Mouse (Mus musculus): ENCODE measurements at regions not wholly inside any gene's neighbourhood (a gene's known extent, or its start where the extent isn't known, plus 50 kb on each side); places are given as distances from the start of the nearest gene placed in this dataset.

DNA sequence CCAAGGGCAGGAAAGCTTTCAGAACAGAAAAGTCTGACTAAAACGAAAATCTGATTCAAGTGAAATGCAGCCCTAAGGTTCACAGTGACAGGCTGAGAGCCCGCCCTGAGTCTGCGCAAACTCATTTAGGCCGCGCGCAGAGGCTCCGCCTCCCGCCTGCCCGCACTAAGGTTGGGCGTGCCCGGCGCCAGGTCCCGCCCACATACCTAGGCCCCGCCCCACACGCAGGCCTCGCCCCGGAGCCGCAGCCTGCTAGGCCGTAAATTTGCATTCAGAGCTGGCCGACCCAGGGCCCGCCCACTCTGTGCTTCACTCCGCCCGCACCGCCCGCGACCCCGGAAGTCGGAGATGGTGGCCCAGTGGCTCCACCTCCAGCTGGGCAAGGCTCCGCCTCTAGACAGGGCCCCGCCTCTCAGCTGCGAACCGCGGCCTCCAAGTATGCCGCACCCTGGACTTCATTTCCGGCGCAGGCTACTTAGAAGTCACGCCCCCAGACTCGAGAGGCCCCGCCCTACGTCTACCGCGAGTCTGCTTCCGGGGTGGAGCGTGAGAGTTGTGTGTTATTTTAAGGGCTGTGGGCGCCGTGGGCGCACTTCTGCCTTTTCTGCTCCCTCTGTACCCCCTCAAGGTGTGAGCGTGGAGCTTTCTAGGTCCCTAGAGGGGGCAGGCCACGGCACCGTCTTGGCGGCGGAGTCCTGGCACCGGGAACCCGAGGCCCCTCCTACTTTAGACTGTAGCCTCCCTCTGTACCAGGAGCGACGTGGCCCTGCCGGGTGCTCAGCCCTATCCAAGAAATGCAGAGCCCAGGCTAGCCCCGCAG is 52.3 kb upstream of the Wnt7b start:
- peak; percentile 99 to 100 for DNase-seq (ENCODE audit: low spot score in 2 of 2)

DNA sequence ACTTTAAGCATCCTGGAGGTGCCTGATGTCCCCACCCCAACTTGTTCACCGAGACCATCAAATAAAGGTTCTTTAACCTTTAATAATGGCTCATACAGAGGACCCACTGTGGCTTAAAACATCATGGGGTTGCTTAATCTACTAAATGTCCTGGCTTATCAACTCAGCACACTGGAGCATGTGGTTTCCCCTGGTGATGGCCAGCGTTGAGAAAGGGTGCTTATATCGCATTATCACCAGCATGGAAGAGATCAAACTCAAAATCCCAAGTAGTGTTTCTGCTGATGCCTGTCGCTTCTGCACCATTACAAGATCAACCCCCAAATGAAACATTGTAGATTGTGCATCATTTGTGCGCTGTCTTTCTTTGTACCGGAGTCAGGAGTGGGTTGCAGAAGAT is 53.2 kb upstream of the Wnt7b start:
- no peak for DNase-seq (ENCODE audit: low spot score in 2 of 2)

DNA sequence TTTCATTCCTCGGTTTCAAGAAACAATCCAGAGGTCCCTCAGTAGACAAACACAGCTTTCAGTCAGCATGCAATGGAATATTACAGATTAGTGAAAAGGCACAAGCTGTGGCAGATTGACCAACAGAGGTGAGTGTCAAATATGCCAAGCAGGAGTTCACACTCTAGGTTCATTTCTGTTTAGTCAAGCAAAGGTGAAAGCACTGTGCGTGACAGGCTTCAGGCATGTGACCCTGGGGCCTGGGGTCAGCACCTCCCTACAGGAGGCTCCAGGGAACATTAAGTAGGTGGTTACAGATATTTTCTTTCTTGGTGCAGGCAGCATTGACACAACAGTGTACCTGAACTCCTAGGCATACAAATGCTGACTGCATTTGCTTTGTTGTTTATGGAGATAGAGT is 57.3 kb upstream of the Wnt7b start:
- no peak for DNase-seq (ENCODE audit: low spot score in 2 of 2)

DNA sequence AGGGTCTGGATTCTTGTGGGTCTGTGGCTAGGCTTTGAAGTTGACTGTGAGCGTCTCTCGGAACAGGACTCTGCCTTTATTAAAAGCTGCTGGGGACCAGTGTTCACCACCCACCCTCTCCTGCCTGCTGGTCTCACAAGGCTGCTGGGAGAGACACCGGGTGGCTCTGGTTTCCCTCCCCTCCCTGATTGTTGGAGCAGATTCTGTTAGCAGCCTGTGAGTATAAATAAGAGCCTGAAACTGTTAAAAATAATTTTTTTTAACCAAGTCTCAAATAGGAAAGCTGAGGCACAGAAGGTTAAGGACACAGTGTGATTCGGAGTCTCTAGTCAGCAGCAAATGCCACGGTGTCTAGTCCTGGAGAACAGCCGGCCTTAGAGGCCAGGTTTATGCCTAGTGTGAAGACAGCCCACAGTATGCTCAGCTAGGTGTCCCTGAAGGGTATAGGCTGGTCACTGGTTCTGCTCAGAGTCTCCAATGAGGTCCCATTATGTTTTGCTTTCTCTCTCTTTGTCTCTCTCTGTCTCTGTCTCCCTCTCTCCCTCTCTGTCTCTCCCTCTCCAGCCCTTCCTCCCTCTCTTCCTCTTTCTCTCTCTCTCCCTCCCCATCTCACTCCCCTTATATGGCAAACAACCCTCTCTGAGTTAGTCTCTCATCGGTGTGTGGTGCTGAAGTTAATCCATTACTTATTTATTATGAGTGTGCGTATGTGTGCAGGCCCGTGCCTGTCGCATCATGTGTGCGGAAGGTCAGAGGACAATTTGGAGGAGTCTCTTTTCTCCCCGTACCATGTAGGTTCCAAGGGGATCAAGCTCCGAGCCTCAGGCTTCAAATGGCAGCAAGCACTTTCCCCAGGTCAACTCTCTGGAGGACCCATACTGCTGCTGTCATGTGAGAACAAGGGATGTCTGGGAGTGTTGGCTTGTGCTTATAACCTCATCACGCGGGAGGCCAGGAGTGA is 59.1 kb upstream of the Wnt7b start:
- no peak for DNase-seq (ENCODE audit: low spot score in 2 of 2)

DNA sequence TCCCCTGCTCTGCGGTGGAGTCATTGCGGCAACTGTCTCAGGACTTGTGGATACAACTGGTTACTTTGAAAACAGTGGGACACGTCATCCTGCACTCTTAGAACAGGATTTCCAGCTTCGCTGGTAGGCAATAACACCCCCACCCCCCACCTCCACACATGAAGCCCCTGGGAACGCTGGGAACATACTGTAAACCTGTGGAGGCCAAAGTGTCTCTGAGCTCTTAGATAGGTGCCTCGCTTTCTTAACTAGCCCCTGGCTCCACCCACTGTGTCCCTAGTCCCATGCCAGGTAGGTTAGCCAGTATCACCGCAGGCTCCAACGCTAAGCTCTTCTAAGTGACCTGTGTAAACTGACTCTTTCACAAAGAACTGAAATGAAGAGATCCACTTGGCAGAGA is 63.1 kb upstream of the Wnt7b start:
- DNase-seq (ENCODE audit: low spot score in 2 of 2) = no peak

DNA sequence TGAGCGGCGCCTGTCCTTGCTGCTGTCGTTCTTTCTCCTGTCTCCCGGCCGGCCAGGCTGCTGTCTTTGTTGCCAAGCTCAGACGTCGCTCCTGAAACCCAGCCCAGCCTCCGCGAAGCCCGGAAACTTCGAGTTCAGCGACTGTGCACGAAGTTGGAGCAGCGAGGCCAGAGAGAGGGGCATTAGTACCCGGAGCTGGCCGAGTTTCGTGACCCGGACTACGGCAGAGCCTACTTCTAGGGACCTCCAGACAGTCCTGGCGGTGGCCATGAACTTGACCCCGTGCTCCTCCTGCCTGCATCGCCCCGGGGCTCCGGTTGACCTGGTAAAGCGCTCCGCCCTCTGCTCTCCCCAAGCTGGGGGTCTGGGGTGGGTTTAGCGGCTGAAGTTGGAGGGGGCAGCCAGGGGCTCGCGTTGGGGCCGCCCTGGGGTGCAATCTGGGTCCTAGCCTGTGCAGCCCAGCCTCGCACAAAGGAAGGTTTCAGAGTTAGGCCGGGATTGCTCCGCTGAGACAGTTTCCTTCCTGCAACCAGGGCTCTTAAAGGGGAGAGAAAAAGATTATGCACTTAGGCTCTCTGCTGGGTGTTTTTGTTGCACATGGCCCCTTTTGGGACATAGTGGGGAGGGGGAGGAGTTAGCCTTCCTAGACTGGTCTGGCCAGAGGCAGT is 63.8 kb upstream of the Wnt7b start:
- peak; percentile 71 for DNase-seq (ENCODE audit: low spot score in 2 of 2)

DNA sequence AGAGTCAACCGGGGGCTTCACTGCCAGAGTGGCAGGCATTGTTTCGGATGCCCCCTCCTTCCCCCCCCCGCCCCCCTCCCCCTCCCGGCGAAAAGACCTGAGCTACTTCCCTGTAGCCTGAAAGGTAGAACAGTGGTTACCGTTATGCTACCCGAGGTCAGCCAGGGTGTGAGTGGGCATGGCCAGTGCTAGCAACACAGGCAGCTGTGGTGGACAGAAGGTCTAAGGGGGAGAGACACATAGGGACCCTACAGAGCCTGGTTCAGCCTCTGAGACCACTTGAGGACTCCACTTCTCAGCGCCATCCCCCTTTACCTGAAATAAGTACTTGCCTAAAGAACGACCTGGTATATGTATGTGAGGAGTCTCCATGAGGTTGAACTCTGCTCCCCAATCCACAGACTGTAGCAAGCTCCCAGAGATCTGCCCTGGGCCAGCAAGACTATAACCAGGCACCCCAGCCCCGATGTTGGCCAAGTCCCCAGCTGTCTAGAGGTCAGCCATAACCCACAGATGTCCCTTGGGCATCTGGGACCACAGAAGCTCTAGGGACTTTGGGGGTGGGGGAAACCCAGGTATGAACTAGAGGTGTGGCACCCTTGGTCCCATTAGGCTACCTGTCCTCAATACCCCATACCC is 64.5 kb upstream of the Wnt7b start:
- DNase-seq (ENCODE audit: low spot score in 2 of 2) = no peak

DNA sequence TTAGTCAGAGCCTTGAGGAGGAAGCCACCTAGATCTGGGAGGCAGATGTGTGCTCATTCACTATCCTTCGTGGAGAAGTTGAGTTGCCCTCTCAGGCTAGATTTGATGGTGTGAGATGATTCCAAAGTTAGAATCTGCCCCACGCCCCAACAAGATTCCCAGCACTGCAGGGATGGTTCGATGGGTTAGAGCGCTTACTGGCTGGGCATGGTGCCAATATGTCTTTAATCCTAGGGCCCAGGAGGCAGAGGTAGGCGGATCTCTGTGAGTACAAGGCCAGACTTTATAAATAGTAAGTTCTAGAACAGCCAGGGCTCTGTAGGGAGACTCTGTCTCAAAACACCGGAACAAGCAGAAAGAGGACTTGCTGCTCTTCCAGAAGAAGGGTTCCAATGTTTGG is 65.3 kb upstream of the Wnt7b start:
- DNase-seq (ENCODE audit: low spot score in 2 of 2) = no peak

DNA sequence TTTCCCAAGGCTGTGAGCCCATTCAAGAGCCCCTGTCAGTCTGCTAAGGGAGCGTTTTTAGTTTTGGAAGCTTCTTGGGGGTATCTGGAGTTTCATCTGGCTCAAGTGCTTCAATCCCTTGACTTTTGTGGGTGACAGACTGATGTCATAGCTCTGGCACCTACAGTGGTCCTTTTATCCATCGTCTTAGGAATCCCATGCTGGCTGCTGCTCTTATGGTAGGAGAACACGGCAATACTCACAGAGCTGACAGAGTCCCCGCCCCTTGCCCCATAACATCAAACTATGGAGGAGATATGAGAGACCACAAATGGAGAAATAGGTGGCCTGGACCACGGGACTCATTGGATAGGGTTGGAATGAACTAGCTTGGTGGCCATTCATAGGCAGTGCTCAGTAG is 68.0 kb upstream of the Wnt7b start:
- no peak for DNase-seq (ENCODE audit: low spot score in 2 of 2)

DNA sequence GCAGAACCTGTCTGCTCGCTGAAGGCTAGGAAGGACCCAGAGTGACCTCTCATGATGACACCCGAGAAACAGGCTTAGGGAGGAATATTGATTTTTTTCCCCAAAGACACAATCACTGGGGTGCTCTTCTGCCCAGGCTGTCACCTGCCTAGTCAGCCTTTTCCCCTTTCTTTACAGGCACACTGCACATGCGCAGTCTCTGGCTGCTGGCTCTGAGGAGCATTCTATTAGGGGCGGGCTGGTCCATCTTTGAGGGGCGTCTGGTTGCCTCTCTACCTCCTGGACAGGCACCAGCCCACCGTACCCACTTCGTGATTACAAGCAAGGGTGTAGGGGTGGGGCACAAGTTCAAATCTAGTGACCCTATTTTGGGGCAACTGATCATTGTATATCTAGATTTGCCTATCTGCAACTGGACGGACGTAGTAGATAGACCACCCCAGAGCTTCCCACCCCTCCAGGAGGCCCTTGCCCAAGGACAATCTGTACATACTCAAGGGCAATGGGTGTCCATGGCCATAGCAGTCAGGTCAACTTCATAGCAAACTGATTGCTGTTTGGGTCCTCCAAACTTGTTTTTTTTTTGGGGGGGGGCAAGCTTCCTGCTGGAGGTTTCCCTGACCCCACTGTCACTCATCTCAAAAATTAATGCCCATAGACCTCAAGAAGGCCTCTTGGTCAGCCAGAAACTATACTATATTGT is 69.6 kb upstream of the Wnt7b start:
- no peak for DNase-seq (ENCODE audit: low spot score in 2 of 2)

DNA sequence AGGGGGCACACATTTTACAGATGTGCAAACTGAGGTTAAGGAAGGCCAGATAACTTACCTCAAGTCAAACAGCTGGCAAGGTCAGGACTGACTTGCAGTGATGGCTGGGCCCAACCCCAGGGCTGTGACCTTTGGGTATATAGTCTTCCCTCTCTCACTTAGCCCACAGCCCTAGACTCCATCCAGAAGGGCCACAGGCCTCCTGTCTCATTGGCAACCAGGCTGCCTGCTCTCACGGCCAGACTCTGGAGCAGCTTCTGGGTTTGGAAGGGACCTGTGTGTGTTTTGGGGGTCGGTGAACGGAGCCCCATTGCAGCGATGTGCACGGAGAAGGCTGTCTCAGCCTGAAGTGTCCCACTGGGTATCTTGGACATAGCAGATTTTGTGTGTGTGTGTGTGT is 70.2 kb upstream of the Wnt7b start:
- DNase-seq (ENCODE audit: low spot score in 2 of 2) = no peak

DNA sequence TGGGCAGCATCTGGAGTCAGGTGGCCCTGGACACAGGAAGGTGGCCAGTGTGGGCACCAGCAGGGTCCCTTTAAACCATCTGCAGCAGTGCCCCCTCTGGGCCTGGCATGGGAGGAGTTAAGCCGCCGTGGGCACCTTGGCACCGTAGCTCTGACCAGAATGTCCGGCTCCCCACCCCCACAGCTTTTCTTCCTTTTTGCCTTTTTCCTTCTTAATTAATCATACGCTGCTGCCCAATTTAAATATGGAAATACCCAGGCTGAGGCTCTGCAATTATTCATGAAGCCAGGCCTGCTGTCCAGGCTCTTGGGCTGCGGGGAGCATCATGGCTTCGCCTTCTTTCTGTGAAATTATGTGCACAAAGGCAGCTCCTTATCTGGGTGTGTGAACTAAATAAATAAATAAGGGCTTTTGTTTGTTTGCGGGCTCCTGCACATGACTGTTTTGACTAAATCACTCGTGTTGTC is 70.6 kb upstream of the Wnt7b start:
- no peak for DNase-seq (ENCODE audit: low spot score in 2 of 2)

DNA sequence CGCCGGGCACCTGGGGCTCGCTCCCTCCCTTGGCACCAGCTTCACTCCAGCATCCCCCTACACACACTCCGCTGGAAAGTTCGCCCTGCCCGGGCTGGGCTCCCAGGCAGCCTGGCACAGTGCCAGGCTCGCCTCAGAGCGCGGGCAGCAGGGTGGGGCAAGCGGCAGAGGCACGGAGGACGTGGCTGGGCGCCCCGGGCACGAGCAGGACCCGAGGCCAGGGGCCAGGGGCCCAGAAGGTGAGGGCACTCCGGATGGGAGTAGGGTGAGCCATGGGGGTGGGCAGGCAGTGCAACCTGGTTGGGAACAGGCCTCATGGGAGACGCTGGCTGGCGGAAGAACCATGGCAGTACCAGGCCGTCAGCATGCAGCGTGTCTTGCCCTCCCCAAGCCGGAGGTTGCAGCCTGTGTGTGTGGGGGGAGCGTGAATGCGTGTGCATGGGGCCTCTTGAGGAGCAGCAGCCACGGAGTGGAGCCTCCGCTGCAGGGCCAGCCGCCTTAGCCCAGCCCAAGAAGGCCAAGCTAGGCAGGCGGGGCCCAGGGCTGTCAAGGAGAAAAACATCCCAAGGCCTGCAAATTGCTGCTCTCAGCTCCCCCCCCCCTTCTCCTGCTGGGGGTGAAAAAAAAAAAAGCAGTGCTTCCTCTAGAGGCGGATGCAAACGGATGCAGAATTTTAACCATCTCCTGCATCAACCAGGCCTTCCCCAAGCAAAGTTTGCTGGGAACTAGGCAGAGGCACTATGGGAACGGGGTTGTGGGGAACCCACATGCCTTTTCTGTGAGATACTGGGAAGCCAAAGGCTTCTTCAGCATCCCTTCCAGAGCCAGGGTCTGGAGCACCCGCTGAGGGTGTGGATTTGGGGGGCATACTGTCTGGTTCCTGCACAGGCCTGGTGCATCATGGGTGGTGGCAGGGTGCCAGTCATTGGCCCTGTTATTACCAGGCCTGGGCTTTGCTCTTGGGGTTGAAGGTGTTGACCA is 71.4 kb upstream of the Wnt7b start:
- peak; percentile 72 to 78 for DNase-seq (ENCODE audit: low spot score in 2 of 2)

DNA sequence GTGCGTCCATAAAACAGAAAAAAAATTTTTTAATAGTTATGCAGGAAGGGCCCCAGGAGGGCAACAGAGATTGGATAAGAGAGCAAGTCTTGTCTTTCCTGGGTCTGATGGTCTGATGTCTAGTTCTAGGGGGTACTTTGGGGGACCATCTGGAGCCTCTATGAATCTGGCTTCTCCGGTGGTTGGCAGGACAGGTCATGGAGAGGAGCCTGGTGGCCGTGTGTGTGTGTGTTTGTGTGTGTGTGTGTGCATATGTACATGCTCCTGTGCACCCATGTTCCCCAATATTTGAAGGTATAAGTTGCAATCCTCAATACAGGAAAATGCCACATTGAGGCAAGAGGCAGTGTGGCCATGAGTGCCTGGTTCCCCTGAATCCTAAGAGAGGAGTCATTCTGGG is 72.5 kb upstream of the Wnt7b start:
- no peak for DNase-seq (ENCODE audit: low spot score in 2 of 2)

DNA sequence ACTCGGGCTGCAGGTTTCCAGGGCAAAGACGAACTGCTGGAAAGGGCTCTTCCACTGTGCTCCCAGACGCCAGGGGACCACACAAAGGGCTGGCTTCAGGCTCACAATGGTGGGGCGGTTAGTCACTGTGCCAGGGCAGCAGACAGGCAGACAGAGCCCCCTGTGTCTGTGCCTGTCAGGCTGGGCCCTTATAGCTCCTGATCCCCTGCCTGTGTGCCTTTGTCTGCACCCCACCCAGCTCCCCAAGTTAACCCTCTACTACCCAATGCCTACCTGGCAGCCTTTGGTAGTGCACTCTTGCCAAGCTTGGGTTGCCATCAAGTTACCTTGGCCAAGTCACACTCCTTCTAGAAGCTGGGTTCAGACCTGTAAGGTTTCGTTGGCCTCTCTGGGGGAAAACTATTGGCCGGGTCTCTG is 73.5 kb upstream of the Wnt7b start:
- no peak for DNase-seq (ENCODE audit: low spot score in 2 of 2)

DNA sequence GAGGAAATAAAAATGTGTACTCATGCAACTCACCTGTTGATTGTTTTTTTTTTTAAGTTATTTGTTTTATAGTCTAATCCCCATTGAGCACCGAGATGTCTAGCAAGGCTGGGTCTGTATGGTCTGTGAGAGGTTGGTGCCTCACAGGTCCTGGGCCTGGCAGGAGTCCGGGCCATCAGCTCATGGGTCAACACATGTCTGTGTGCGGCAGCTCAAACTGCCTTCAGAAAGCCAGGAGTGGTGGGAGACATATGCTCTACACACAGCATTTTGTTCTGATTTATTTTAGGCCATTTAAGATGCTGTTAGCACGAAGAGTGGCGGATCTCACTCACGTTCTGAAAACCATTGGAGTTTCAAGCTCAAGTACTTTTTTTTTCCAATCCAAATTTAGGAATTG is 74.6 kb upstream of the Wnt7b start:
- no peak for DNase-seq (ENCODE audit: low spot score in 2 of 2)

DNA sequence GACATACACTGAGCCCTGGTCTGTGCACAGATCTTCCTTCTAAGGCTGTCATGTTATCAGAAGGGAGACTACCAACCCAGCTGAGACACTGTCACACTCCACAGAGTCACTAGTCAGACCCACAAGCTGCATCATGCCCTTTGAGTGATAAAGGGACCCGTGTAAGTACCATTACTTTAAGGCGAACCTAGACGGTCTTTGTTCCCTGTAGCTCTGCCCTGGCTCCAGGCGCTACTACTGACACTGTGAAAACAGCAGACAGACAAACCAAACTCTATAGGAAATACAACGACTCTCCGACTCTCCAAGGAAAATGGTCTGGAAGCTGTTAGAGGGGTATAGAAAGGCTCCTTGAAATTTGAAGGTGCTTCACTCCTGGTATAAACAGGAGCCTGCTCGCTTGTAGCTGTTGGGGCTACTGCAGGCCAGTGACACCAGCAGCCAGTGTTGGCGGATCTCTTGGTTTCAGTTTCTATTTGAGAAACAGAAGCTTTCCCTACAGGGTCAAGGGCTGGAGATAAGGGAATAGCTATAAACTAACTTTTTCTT is 75.2 kb upstream of the Wnt7b start:
- no peak for DNase-seq (ENCODE audit: low spot score in 2 of 2)

DNA sequence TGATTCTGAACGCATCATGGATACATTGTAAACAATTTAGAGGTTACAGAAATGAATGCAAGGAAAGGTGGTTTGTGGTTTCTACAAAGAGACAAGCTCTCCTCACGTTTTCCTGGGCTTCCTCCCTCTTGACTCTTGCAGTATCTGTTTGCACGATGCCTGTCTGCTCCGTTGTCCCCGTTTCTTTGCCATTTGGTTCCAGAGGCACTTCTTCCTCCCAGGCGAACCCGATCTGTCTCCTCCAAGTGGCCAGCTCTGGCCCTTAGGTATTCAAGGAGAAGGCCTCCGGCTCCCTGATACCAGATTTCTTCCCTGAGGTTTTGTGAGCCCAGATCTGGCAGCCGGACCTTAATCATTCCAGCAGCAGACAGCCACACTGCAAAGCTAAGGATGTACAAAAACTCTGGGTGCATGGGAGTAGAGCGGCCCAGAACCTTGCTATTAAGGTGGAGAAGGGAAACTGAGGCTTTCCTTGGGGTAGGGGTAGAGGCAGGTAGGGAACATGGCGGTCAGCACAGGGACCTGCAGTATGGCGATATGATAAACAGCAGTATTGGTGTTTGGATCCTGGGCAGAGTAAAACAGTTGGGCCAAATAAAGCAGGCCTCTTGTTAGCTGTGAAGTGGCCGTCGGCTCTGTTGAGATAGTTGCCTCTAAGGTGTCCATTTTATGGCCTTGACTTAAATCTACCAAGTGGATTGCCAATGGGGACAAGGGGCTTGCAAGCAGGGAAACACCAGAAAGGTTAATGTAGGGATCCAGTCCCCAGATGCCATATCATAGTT is 76.0 kb upstream of the Wnt7b start:
- DNase-seq (ENCODE audit: low spot score in 2 of 2) = no peak
